Mouse (Mus musculus) intestine, embryonic 16.5 days (tissue): ENCODE results near the gene Dmpk. TPM values are rescaled to one million over a fixed set of nuclear protein-coding genes. Genes with fewer than 3 reads are reported as not detected.

Experiments used
- ATAC-seq: fragments of 200-750 bp; cut with Nextera tagmentation; 2 replicates; pipeline ENCODE4 v1.8.0; 2017; ENCODE audit warnings: moderate TSS enrichment, moderate library complexity
- H3K27ac ChIP-seq: fragments of 300-500 bp; sonication (generic); 2 replicates; pipeline ENCODE4 v1.5.1; 2014; ENCODE audit warnings: mild to moderate bottlenecking, low read length
- H3K27me3 ChIP-seq: fragments of 300-500 bp; sonication (generic); replicated peaks from 2 replicates; pipeline ENCODE4 v1.6.1; 2014; ENCODE audit warnings: low read length, control low read depth, mixed read lengths; ENCODE audit not compliant: control insufficient read depth, insufficient read depth
- H3K36me3 ChIP-seq: fragments of 300-500 bp; sonication (generic); 2 replicates; pipeline ENCODE4 v1.6.1; 2014; ENCODE audit warnings: low read length, control low read depth; ENCODE audit not compliant: control insufficient read depth, insufficient read depth
- H3K4me1 ChIP-seq: fragments of 300-500 bp; sonication (generic); 2 replicates; pipeline ENCODE4 v1.6.1; 2014; ENCODE audit warnings: low read length, control low read depth, mixed read lengths; ENCODE audit not compliant: control insufficient read depth, insufficient read depth
- H3K4me2 ChIP-seq: fragments of 300-500 bp; sonication (generic); 2 replicates; pipeline ENCODE4 v1.6.1; 2014; ENCODE audit warnings: low read depth, low read length, control low read depth
- H3K4me3 ChIP-seq: fragments of 300-500 bp; sonication (generic); 2 replicates; pipeline ENCODE4 v1.5.1; 2014; ENCODE audit warnings: mild to moderate bottlenecking, low read length
- H3K9ac ChIP-seq: fragments of 300-500 bp; sonication (generic); 2 replicates; pipeline ENCODE4 v1.6.1; 2014; ENCODE audit warnings: low read depth, low read length
- H3K9me3 ChIP-seq: fragments of 300-500 bp; sonication (generic); 2 replicates; pipeline ENCODE4 v1.6.1; 2016; ENCODE audit warnings: low read length, control low read depth; ENCODE audit not compliant: control insufficient read depth
- WGBS: fragments of 180-500 bp; shearing (Covaris S2); extraction: QIAGEN DNeasy Blood & Tissue Kit; methylation state at CpG from one replicate; pipeline ENCODE4 v1.1.7; 2014; 5-methylcytosine and 5-hydroxymethylcytosine counted together
- microRNA-seq: library from miRNA; unstranded; fragments of <30 nt; microRNA quantifications from one replicate; pipeline ENCODE4, GENCODE M21; 2016
- polyA plus RNA-seq: library from polyadenylated mRNA; unstranded; fragments of >200 nt; fragmentation: Nextera tagmentation; extraction: Ambion mirVana; gene quantifications from 2 replicates; pipeline ENCODE4 v1.2.1, GENCODE M21; 2015

Gene Dmpk
- polyA plus RNA-seq, 1 experiment from 2014 or later, result 54.6 TPM

- Histone ChIP-seq H3K27me3 (no peaks in the 10 kb centered on the region), H3K36me3 (peaks cover 20% of the 10 kb centered on the region), H3K4me1 (no peaks in the 10 kb centered on the region), H3K4me3 (no peak overlapping the region), H3K4me2 (no peak overlapping the region), H3K27ac (no peak overlapping the region), H3K9me3 (no peaks in the 10 kb centered on the region), H3K9ac (no peak overlapping the region)
- WGBS, result 53% methylated on average over 5 of the region's 5 CpGs
- no peak for ATAC-seq
Observed at GRCm38 (mm10) chr7:19137380-19137779, 53.7 kb downstream of the Dmpk start.

Small RNA genes within 50 kb of the gene (microRNA-seq; reads per million reads assigned to microRNA genes)
- gene Mir3100, result not detected

Other genes starting within 250 kb of the Dmpk start
- 1.1 and 1.3 TPM in 2 replicates for gene Mill2, start 243.9 kb upstream of the Dmpk start, polyA plus RNA-seq
- 101 and 106 TPM in 2 replicates for gene Pglyrp1, start 212.5 kb upstream of the Dmpk start, polyA plus RNA-seq
- gene Ccdc61, start 173.4 kb upstream of the Dmpk start, polyA plus RNA-seq, result 23.7 and 24.7 TPM in 2 replicates
- gene Nova2, start 158.0 kb upstream of the Dmpk start, polyA plus RNA-seq, result 0.34 and 0.40 TPM in 2 replicates
- gene Nanos2, start 96.4 kb upstream of the Dmpk start, polyA plus RNA-seq, result not detected in 2 replicates
- gene Mypop, start 92.6 kb upstream of the Dmpk start, polyA plus RNA-seq, result 1.7 TPM in 2 replicates
- gene Irf2bp1, start 79.8 kb upstream of the Dmpk start, polyA plus RNA-seq, result 17.0 and 17.1 TPM in 2 replicates
- 28.5 and 30.8 TPM in 2 replicates for gene Foxa3, start 60.3 kb upstream of the Dmpk start, polyA plus RNA-seq
- gene Sympk, start 59.5 kb upstream of the Dmpk start, polyA plus RNA-seq, result 23.5 and 24.1 TPM in 2 replicates
- gene Rsph6a, start 29.2 kb upstream of the Dmpk start, polyA plus RNA-seq, result 0.05 TPM in 1 of 2 replicates, not detected in the other
- 6.4 and 6.7 TPM in 2 replicates for gene Dmwd, start 7.6 kb upstream of the Dmpk start, polyA plus RNA-seq
- gene Six5, start 10.7 kb downstream of the Dmpk start, polyA plus RNA-seq, result 7.3 and 7.5 TPM in 2 replicates
- 1.5 and 2.1 TPM in 2 replicates for gene Gm4969, start 34.5 kb downstream of the Dmpk start, polyA plus RNA-seq
- gene Fbxo46, start 36.0 kb downstream of the Dmpk start, polyA plus RNA-seq, result 10.8 and 11.0 TPM in 2 replicates
- 10.5 and 11.1 TPM in 2 replicates for gene Qpctl, start 65.4 kb downstream of the Dmpk start, polyA plus RNA-seq
- 119 and 132 TPM in 2 replicates for gene Snrpd2, start 65.9 kb downstream of the Dmpk start, polyA plus RNA-seq
- gene Gipr, start 82.3 kb downstream of the Dmpk start, polyA plus RNA-seq, result 3.1 and 3.6 TPM in 2 replicates
- gene Eml2, start 92.6 kb downstream of the Dmpk start, polyA plus RNA-seq, result 7.1 and 8.4 TPM in 2 replicates
- gene Gpr4, start 128.7 kb downstream of the Dmpk start, polyA plus RNA-seq, result 1.6 and 2.1 TPM in 2 replicates
- gene Opa3, start 144.5 kb downstream of the Dmpk start, polyA plus RNA-seq, result 40.6 and 40.9 TPM in 2 replicates
- gene Vasp, start 188.0 kb downstream of the Dmpk start, polyA plus RNA-seq, result 106 and 120 TPM in 2 replicates
- gene Ppm1n, start 196.2 kb downstream of the Dmpk start, polyA plus RNA-seq, result 0.29 and 0.32 TPM in 2 replicates
- 10.3 and 11.8 TPM in 2 replicates for gene Rtn2, start 198.8 kb downstream of the Dmpk start, polyA plus RNA-seq
- 0.10 and 0.21 TPM in 2 replicates for gene Fosb, start 226.2 kb downstream of the Dmpk start, polyA plus RNA-seq